Mouse (Mus musculus) CD8-positive naive resting alpha-beta T cell, adult 2 months (primary cell): ENCODE measurements around the gene Olfr1058.
"Not testable (repeated sequence)": the region's sequence is repeated elsewhere in the genome, so short reads cannot be mapped to it uniquely, and the experiment has no call there.

Source experiments
- DNase-seq, 2 experiments: peaks; one replicate each; pipeline ENCODE4 v3.0.0; 2022; ENCODE audit warnings: low read depth in 2 of 2, low spot score in 2 of 2

The Olfr1058 gene

DNA sequence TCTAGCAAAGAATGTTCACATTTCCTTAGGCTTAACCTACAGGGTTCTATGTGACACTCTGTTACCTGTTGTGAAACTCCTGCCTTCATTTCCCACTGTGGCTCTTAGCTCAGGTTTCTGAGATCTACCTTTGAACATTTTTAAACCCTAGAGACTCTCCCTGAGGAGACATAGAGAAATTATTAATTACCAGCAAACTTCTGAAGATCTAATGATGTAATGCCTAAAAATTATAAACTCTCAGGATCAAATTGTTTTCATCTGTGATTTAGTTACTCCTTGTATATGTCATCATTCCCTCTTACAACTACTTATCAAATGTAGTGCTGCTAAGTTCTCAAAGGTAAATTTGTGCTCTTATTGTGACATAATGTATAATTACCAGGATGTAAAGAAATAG is at the start of gene Olfr1058:
Gene Olfr1058, minus strand, starts transcription at position 101 of the 400 bp plus-strand sequence.
- DNase-seq, result not testable (repeated sequence)

DNA sequence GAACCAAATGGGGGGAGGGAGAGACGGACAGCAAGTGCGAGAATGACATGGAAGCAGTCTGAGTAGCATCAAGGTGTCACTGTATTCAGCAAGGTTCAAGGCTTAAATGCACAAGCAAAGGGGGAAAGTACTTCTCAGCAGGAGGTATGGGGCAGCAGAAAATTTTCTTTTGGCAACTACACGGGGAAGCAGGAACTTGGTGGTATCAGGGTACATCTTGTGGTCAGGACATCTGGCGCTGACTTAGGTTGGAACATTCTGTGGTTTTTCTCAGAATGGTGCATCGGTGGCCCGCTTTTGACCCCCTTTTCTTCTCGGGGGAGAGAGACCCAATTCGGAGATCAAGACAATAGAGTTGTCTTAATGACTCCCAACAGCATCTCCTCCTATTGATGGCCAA is 40.1 kb upstream of the Olfr1058 start:
- not testable (repeated sequence) for DNase-seq

- not testable (repeated sequence) for DNase-seq
These were observed 38.3 kb upstream of the Olfr1058 start, which contains the start of gene Olfr1062 for GRCm38 (mm10) chr2:86426649-86427048. TSS of gene Olfr1062 (minus strand) at chr2:86426749.

DNA sequence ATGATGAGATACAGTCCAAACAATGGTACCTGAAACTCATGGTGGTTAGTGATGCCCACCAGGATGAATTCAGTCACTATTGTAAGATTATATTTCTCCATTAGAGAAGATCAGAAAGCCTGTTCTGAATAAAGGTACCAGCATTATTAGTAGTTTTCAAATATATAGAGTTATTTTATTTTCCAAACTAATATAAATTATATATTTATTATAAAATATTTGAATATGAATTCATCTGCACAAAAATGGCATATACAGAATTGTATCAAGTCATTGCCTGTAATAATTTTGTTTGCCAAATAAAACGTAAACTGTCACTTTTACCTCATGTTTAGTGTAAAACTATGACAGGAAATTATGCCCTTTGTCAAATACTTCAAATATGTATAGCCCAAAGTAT is 25.6 kb upstream of the Olfr1058 start, which contains the start of gene Olfr1061:
Gene Olfr1061, minus strand, starts transcription at position 101 of the 400 bp plus-strand sequence.
- no peak for DNase-seq

GRCm38 (mm10) chr2:86395114-86395513 is 6.8 kb upstream of the Olfr1058 start:
- no peak for DNase-seq

GRCm38 (mm10) chr2:86378293-86378692 is 10.1 kb downstream of the Olfr1058 start, which contains the start of gene Olfr1057:
TSS of gene Olfr1057 (minus strand) at chr2:86378393.
- no peak for DNase-seq

- DNase-seq, result not testable (repeated sequence)
These were observed 22.0 kb downstream of the Olfr1058 start for GRCm38 (mm10) chr2:86366342-86366741.

GRCm38 (mm10) chr2:86362369-86362768 is 26.0 kb downstream of the Olfr1058 start, which contains the start of gene Olfr1056:
TSS of gene Olfr1056 (minus strand) at chr2:86362469.
- no peak for DNase-seq

GRCm38 (mm10) chr2:86351751-86352150 is 36.6 kb downstream of the Olfr1058 start:
- DNase-seq, result not testable (repeated sequence)

- DNase-seq, result no peak
These were observed 38.2 kb downstream of the Olfr1058 start, which contains the start of gene Olfr1055 for GRCm38 (mm10) chr2:86350184-86350583. TSS of gene Olfr1055 (minus strand) at chr2:86350284.

DNA sequence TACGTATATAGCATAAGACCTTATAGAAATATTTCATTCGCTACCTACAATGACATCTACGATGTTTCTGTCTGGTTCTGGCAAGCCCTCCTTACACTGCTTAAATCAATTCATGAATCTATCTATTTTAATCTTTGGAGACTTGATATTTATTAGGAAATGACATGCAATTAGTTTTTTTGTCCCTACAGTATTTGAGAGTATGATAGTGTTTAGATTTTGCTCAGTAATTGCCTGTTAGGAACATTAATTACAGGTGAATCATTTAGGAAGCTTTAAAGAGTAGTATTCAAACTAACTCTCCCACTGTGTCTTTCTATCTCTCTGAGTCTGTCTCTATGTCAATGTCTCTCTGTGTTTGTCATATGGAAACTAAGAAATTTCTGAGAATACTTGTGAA is 53.0 kb downstream of the Olfr1058 start, which contains the start of gene Olfr1054:
Gene Olfr1054, minus strand, starts transcription at position 101 of the 400 bp plus-strand sequence.
- DNase-seq, result no peak
